Mouse (Mus musculus) intestine, postnatal 0 days (tissue): ENCODE measurements around the gene Actrt3. TPM values are rescaled to one million over a fixed set of nuclear protein-coding genes. Genes with fewer than 3 reads are reported as not detected.

Source experiments
- ATAC-seq: fragments of 200-750 bp; cut with Nextera tagmentation; 2 replicates; pipeline ENCODE4 v1.8.0; 2017; ENCODE audit warnings: mild to moderate bottlenecking, moderate TSS enrichment, moderate library complexity
- H3K27ac ChIP-seq: fragments of 300-500 bp; sonication (generic); 2 replicates; pipeline ENCODE4 v1.5.1; 2014; ENCODE audit warnings: mild to moderate bottlenecking, low read depth, low read length, moderate library complexity
- H3K27me3 ChIP-seq: fragments of 300-500 bp; sonication (generic); replicated peaks from 2 replicates; pipeline ENCODE4 v1.6.1; 2014; ENCODE audit warnings: low read length, mixed read lengths; ENCODE audit not compliant: control insufficient read depth, insufficient read depth
- H3K36me3 ChIP-seq: fragments of 300-500 bp; sonication (generic); 2 replicates; pipeline ENCODE4 v1.6.1; 2014; ENCODE audit warnings: mild to moderate bottlenecking, moderate library complexity; ENCODE audit not compliant: control insufficient read depth, insufficient read depth
- H3K4me1 ChIP-seq: fragments of 300-500 bp; sonication (generic); replicated peaks from 2 replicates; pipeline ENCODE4 v1.6.1; 2014; ENCODE audit warnings: antibody characterized with exemption, low read length, mixed read lengths; ENCODE audit not compliant: control insufficient read depth, insufficient read depth
- H3K4me2 ChIP-seq: fragments of 300-500 bp; sonication (generic); replicated peaks from 2 replicates; pipeline ENCODE4 v1.6.1; 2014; ENCODE audit warnings: low read depth, mild to moderate bottlenecking, moderate library complexity
- H3K4me3 ChIP-seq: fragments of 300-500 bp; sonication (generic); 2 replicates; pipeline ENCODE4 v1.5.1; 2014; ENCODE audit warnings: low read depth, low read length
- H3K9ac ChIP-seq: fragments of 300-500 bp; sonication (generic); 2 replicates; pipeline ENCODE4 v1.6.1; 2014; ENCODE audit warnings: mild to moderate bottlenecking, low read depth, low read length
- H3K9me3 ChIP-seq: fragments of 300-500 bp; sonication (generic); 2 replicates; pipeline ENCODE4 v1.6.1; 2016; ENCODE audit warnings: mixed run types; ENCODE audit not compliant: control insufficient read depth
- CTCF ChIP-seq: sonication (generic); IDR thresholded peaks from 2 replicates; pipeline ENCODE4 v1.5.1; 2016; ENCODE audit warnings: low read depth, mild to moderate bottlenecking, control low read depth, antibody characterized with exemption, moderate library complexity
- WGBS: fragments of 180-500 bp; shearing (Covaris S2); extraction: QIAGEN DNeasy Blood & Tissue Kit; methylation state at CpG from one replicate; pipeline ENCODE4 v1.1.7; 2014; 5-methylcytosine and 5-hydroxymethylcytosine counted together
- polyA plus RNA-seq: library from polyadenylated mRNA; unstranded; fragments of >200 nt; fragmentation: Nextera tagmentation; extraction: Ambion mirVana; gene quantifications from 2 replicates; pipeline ENCODE4 v1.2.1, GENCODE M21; 2015

Gene Actrt3
- polyA plus RNA-seq, 1 experiment from 2014 or later, result 0.12 TPM

DNA sequence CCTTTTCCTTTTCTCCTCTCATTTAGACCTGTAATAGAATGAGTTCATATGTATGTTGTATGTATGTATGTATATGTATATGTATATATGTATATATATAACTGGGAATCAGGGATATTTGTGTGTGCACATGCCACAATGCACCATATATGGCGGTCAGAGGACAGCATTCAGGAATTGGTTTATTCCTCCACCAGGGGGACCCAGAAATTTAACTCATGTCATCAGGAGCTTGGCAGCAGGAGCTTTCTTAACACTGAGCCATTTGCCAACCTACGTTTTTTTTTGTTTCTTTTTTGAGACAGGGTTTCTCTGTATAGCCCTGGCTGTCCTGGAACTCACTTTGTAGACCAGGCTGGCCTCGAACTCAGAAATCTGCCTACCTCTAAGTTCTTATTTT, 33.9 kb upstream of the Actrt3 start:
- no peaks in the 10 kb centered on the region for H3K27me3 ChIP-seq
- no peaks in the 10 kb centered on the region for H3K9me3 ChIP-seq
- no peak overlapping the region for H3K4me3 ChIP-seq
- H3K9ac ChIP-seq, result no peak overlapping the region
- no peak overlapping the region for H3K4me2 ChIP-seq
- ATAC-seq, result no peak
- TF ChIP-seq CTCF, result no peak
- 63% methylated on average over 3 of the region's 3 CpGs for WGBS
- H3K36me3 ChIP-seq, result no peaks in the 10 kb centered on the region
- no peak overlapping the region for H3K27ac ChIP-seq
- H3K4me1 ChIP-seq, result no peaks in the 10 kb centered on the region

DNA sequence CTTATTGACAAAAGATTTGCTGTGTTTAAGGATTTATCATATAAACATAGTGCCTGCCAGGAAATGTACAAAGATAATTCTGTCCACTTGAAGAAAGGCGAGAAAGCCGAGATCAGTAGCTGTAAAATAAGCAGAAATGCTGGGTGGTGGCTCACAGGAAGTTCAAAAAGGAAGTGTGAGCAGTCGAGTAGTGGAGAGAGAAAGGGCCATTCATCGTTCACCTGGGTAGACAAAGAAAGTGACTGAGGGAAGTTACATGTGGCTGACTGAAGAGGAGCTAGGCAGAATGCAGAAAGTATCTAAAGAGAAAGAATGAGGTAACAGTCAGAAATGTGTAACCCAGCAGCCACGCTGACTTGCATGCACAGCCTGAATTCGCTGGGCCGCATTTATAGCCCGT, 20.4 kb upstream of the Actrt3 start:
- ATAC-seq, result no peak
- WGBS, result 70% methylated on average over 8 of the region's 8 CpGs
- no peaks in the 10 kb centered on the region for H3K4me1 ChIP-seq

DNA sequence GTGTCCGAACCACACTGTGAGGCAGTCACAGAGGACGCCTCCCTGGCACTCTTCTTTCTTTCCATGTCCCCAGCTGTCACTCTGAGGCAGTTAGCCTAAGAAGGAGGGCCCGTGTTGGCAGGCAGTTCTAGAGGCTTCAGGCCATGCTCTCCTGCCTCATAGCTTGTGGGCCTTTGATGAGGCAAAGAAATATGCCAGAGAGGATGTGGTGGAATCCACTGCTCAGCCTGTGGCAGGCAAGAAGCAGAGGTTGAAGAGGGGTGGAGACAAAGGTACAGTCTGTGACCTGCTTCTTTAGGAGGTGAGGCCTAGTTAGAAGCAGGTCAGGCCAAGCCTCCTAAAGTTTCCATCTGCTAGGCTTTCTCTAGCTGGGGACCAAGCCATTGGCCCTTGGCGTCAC, 11.2 kb upstream of the Actrt3 start:
- H3K4me2 ChIP-seq, result no peak overlapping the region
- no peak for TF ChIP-seq CTCF
- no peak for ATAC-seq
- no peaks in the 10 kb centered on the region for H3K27me3 ChIP-seq
- H3K9me3 ChIP-seq, result no peaks in the 10 kb centered on the region
- peaks cover 70% of the 10 kb centered on the region for H3K36me3 ChIP-seq
- no peaks in the 10 kb centered on the region for H3K4me1 ChIP-seq
- no peak overlapping the region for H3K9ac ChIP-seq
- 89% methylated on average over 4 of the region's 4 CpGs for WGBS
- no peak overlapping the region for H3K4me3 ChIP-seq
- H3K27ac ChIP-seq, result no peak overlapping the region

More for the DNA sequence above, 20.4 kb upstream of the Actrt3 start:
- Histone ChIP-seq H3K27me3 (no peaks in the 10 kb centered on the region), H3K4me3 (no peak overlapping the region), H3K9me3 (no peaks in the 10 kb centered on the region), H3K9ac (no peak overlapping the region), H3K4me2 (no peak overlapping the region), H3K27ac (no peak overlapping the region), H3K36me3 (peaks cover 36% of the 10 kb centered on the region)
- no peak for TF ChIP-seq CTCF

DNA sequence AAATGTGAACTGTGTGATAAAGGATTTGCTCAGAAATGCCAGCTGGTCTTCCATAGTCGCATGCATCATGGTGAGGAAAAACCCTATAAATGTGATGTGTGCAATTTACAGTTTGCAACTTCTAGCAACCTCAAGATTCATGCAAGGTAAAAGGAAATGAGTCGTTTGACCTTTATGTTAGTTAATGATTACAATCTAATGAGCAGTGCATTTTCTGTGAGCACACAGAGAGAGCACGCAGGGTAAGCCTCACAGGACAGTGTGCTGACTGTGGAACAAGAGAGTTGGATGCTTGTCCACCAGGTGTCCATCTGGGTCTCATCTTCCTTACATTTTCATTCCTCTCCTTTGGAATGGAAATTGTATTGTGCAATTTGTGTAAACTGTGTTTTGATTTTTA, 9.3 kb upstream of the Actrt3 start:
- Histone ChIP-seq H3K27me3 (no peaks in the 10 kb centered on the region), H3K4me2 (no peak overlapping the region), H3K9ac (no peak overlapping the region), H3K36me3 (peaks cover 58% of the 10 kb centered on the region), H3K4me1 (no peaks in the 10 kb centered on the region), H3K27ac (no peak overlapping the region), H3K9me3 (no peaks in the 10 kb centered on the region), H3K4me3 (no peak overlapping the region)
- ATAC-seq, result 0 out of 2 replicates have a peak, but pooled peaks have one; percentile 22
- 36% methylated on average over 3 of the region's 3 CpGs for WGBS
- TF ChIP-seq CTCF, result no peak

DNA sequence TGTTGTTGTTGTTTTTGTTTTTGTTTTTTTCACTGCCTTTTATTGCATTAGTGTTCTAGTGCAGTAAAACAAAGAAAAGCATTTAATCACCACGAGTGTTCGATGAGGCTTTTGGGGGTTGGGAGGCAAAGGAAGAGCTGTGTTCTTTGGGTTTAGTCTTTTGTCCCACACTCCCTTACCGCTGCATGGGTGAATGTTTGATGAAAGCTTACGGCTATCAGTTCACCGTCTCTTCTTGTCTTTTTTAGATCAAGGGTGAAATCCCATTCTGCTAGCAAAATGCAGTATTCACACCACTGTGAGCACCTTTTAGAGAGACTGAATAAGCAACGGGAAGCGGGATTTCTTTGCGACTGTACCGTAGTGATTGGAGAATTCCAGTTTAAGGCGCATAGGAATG, 3.5 kb upstream of the Actrt3 start:
- H3K9me3 ChIP-seq, result no peaks in the 10 kb centered on the region
- no peaks in the 10 kb centered on the region for H3K27me3 ChIP-seq
- ATAC-seq, result no peak
- H3K4me3 ChIP-seq, result peak overlapping the region; percentile 83
- no peak for TF ChIP-seq CTCF
- WGBS, result 31% methylated on average over 10 of the region's 10 CpGs
- H3K9ac ChIP-seq, result peak overlapping the region; percentile 19; the same call in 1 of the 2 replicates
- H3K4me2 ChIP-seq, result peak overlapping the region; percentile 82
- no peaks in the 10 kb centered on the region for H3K4me1 ChIP-seq
- H3K27ac ChIP-seq, result no peak overlapping the region; the same call in 1 of the 2 replicates
- H3K36me3 ChIP-seq, result peaks cover 18% of the 10 kb centered on the region

DNA sequence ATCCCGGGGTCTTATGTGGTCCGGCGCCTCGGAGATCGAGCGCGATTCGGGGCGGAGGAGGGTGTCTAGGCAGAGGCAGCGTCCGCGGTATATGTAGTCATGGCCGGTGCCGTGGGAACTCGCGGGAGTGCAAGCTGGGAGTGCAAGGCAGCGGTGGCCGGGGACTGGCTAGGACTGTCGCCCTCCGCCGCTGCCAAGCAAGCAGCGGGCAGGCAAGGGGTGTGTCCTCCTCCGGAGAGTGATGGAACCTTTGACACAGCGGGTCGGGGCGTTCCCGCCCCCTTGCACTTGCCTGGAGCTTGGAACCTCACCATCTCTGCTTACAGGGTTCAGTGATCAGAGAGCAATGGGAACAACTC, 3.0 kb upstream of the Actrt3 start:
- peaks cover 16% of the 10 kb centered on the region for H3K36me3 ChIP-seq
- H3K9ac ChIP-seq, result peak overlapping the region; percentile 87
- no peak for TF ChIP-seq CTCF
- no peaks in the 10 kb centered on the region for H3K9me3 ChIP-seq
- ATAC-seq, result peak; percentile 75
- peak overlapping the region; percentile 98 for H3K27ac ChIP-seq
- no peaks in the 10 kb centered on the region for H3K27me3 ChIP-seq
- no peaks in the 10 kb centered on the region for H3K4me1 ChIP-seq
- WGBS, result under 1% methylated on average over 27 of the region's 27 CpGs
- H3K4me2 ChIP-seq, result peak overlapping the region; percentile 82
- H3K4me3 ChIP-seq, result peak overlapping the region; percentile 83
